Mouse (Mus musculus): Measurements from ENCODE around the gene Med12l. TPM values are rescaled to one million over a fixed set of nuclear protein-coding genes. Genes with fewer than 3 reads are reported as not detected.
"Not testable (repeated sequence)": the region's sequence is repeated elsewhere in the genome, so short reads cannot be mapped to it uniquely, and the experiment has no call there.

Med12l gene
- polyA plus RNA-seq, 1 experiment, result 16.9 TPM

- Histone ChIP-seq H3K4me1 (ENCODE audit: control insufficient read depth, insufficient read depth, low read length) (peaks cover 2% of the 10 kb centered on the region; the same call in 1 of the 2 replicates), H3K27me3 (ENCODE audit: control insufficient read depth, insufficient read depth, low read length) (no peaks in the 10 kb centered on the region; the same call in 1 of the 2 replicates), H3K4me3 (replicated peaks; ENCODE audit: insufficient read depth, low read depth, low read length) (no peak overlapping the region), H3K27ac (ENCODE audit: insufficient read depth, low read length) (no peak overlapping the region)
- TF ChIP-seq CTCF (IDR thresholded peaks at IDR 0.05; ENCODE audit: borderline replicate concordance, insufficient read depth, low read depth, low read length) (no peak), POLR2A (IDR thresholded peaks at IDR 0.05; ENCODE audit: borderline replicate concordance, insufficient read depth, low read length) (no peak)
- 62% methylated on average over 5 of the region's 5 CpGs for WGBS
- no peak for DNase-seq
These were observed 130.5 kb downstream of the Med12l start for GRCm38 (mm10) chr3:59135911-59136653.

- no peak overlapping the region for H3K4me3 ChIP-seq (replicated peaks; ENCODE audit: insufficient read depth, low read depth, low read length)
- H3K4me1 ChIP-seq (ENCODE audit: control insufficient read depth, insufficient read depth, low read length), result peaks cover 2% of the 10 kb centered on the region; the same call in 1 of the 2 replicates
- 90% methylated on average over 12 of the region's 12 CpGs for WGBS
- TF ChIP-seq POLR2A (IDR thresholded peaks at IDR 0.05; ENCODE audit: borderline replicate concordance, insufficient read depth, low read length), result no peak
- no peak for TF ChIP-seq CTCF (IDR thresholded peaks at IDR 0.05; ENCODE audit: borderline replicate concordance, insufficient read depth, low read depth, low read length)
- no peak for DNase-seq
- no peak overlapping the region for H3K27ac ChIP-seq (ENCODE audit: insufficient read depth, low read length)
- H3K27me3 ChIP-seq (ENCODE audit: control insufficient read depth, insufficient read depth, low read length), result no peaks in the 10 kb centered on the region
These were observed 133.4 kb downstream of the Med12l start for GRCm38 (mm10) chr3:59138946-59139468.

GRCm38 (mm10) chr3:59139651-59140051 lies 134.0 kb downstream of the Med12l start:
- DNase-seq, result no peak

GRCm38 (mm10) chr3:59140115-59140514 lies 134.5 kb downstream of the Med12l start:
- WGBS, result 89% methylated on average over 2 of the region's 2 CpGs
- Histone ChIP-seq H3K27me3 (ENCODE audit: control insufficient read depth, insufficient read depth, low read length) (no peaks in the 10 kb centered on the region), H3K4me3 (replicated peaks; ENCODE audit: insufficient read depth, low read depth, low read length) (no peak overlapping the region), H3K4me1 (ENCODE audit: control insufficient read depth, insufficient read depth, low read length) (peaks cover 2% of the 10 kb centered on the region; the same call in 1 of the 2 replicates), H3K27ac (ENCODE audit: insufficient read depth, low read length) (no peak overlapping the region)
- no peak for DNase-seq
- TF ChIP-seq POLR2A (IDR thresholded peaks at IDR 0.05; ENCODE audit: borderline replicate concordance, insufficient read depth, low read length) (no peak), CTCF (IDR thresholded peaks at IDR 0.05; ENCODE audit: borderline replicate concordance, insufficient read depth, low read depth, low read length) (no peak)

More at GRCm38 (mm10) chr3:59139651-59140051, 134.0 kb downstream of the Med12l start:
- Histone ChIP-seq H3K4me3 (replicated peaks; ENCODE audit: insufficient read depth, low read depth, low read length) (no peak overlapping the region), H3K27ac (ENCODE audit: insufficient read depth, low read length) (no peak overlapping the region), H3K4me1 (ENCODE audit: control insufficient read depth, insufficient read depth, low read length) (peaks cover 2% of the 10 kb centered on the region; the same call in 1 of the 2 replicates), H3K27me3 (ENCODE audit: control insufficient read depth, insufficient read depth, low read length) (no peaks in the 10 kb centered on the region)
- TF ChIP-seq POLR2A (IDR thresholded peaks at IDR 0.05; ENCODE audit: borderline replicate concordance, insufficient read depth, low read length) (no peak), CTCF (IDR thresholded peaks at IDR 0.05; ENCODE audit: borderline replicate concordance, insufficient read depth, low read depth, low read length) (no peak)

- not testable (repeated sequence) for H3K4me1 ChIP-seq (ENCODE audit: control insufficient read depth, insufficient read depth, low read length); H3K27ac ChIP-seq (ENCODE audit: insufficient read depth, low read length); H3K27me3 ChIP-seq (ENCODE audit: control insufficient read depth, insufficient read depth, low read length); H3K4me3 ChIP-seq (replicated peaks; ENCODE audit: insufficient read depth, low read depth, low read length); DNase-seq
- whole genome bisulfite sequencing, result 78% methylated on average over 4 of the region's 4 CpGs
These were observed 135.3 kb downstream of the Med12l start for GRCm38 (mm10) chr3:59140941-59141340.

- no peak overlapping the region for H3K4me3 ChIP-seq (replicated peaks; ENCODE audit: insufficient read depth, low read depth, low read length)
- no peak for DNase-seq
- H3K27me3 ChIP-seq (ENCODE audit: control insufficient read depth, insufficient read depth, low read length), result no peaks in the 10 kb centered on the region
- H3K4me1 ChIP-seq (ENCODE audit: control insufficient read depth, insufficient read depth, low read length), result peaks cover 4% of the 10 kb centered on the region
- WGBS, result 91% methylated on average over 8 of the region's 8 CpGs
- H3K27ac ChIP-seq (ENCODE audit: insufficient read depth, low read length), result no peak overlapping the region
- TF ChIP-seq POLR2A (IDR thresholded peaks at IDR 0.05; ENCODE audit: borderline replicate concordance, insufficient read depth, low read length) (no peak), CTCF (IDR thresholded peaks at IDR 0.05; ENCODE audit: borderline replicate concordance, insufficient read depth, low read depth, low read length) (no peak)
These were observed 136.1 kb downstream of the Med12l start for GRCm38 (mm10) chr3:59141507-59142305.

- Histone ChIP-seq H3K4me3 (replicated peaks; ENCODE audit: insufficient read depth, low read depth, low read length) (no peak overlapping the region), H3K4me1 (ENCODE audit: control insufficient read depth, insufficient read depth, low read length) (peaks cover 2% of the 10 kb centered on the region; the same call in 1 of the 2 replicates), H3K27me3 (ENCODE audit: control insufficient read depth, insufficient read depth, low read length) (no peaks in the 10 kb centered on the region), H3K27ac (ENCODE audit: insufficient read depth, low read length) (no peak overlapping the region)
- DNase-seq, result no peak
- 84% methylated on average over 5 of the region's 5 CpGs for WGBS
- no peak for TF ChIP-seq CTCF (IDR thresholded peaks at IDR 0.05; ENCODE audit: borderline replicate concordance, insufficient read depth, low read depth, low read length)
- no peak for TF ChIP-seq POLR2A (IDR thresholded peaks at IDR 0.05; ENCODE audit: borderline replicate concordance, insufficient read depth, low read length)
These were observed 139.6 kb downstream of the Med12l start for GRCm38 (mm10) chr3:59145194-59145593.

All from cerebellum, adult 2 months (tissue).